Mouse (Mus musculus) embryonic fibroblast, embryonic 13.5 days (primary cell): Measurements from ENCODE around the gene Setd2.

ENCODE experiments used
- CTCF ChIP-seq: IDR thresholded peaks from 2 replicates; pipeline ENCODE4 v1.5.1; 2011; ENCODE audit warnings: mild to moderate bottlenecking, control low read depth, low read length, moderate library complexity, borderline replicate concordance; ENCODE audit not compliant: insufficient read depth
- POLR2A ChIP-seq: IDR thresholded peaks from 2 replicates; pipeline ENCODE4 v1.6.1; 2011; ENCODE audit warnings: low read depth, mild to moderate bottlenecking, control low read depth, low read length, moderate library complexity

DNA sequence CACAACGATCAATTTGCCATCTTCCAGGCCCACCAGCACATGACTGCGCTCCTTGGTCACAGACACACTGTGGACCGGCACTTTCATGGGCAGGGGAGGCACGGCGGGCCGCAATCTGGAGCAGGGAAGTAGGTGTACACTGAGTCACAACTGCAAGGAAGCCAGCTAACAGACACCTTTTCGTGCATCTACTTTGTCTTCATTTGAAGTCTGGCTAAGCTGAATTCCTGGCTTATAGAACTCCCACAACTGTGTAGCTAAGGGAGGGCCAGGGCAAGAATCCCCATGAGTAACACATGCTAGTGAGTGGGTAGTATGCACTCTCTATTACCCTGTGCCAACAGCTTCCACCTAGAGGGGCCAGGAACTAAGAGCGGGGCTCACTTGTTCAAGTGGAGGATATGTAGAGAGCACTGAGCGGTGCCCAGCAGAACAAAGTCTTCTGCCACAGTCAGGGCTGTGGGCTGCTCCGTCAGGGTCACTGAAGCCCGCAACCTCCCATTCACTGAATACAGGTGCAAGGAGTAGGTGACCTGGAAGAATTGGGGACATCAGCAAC lies 93.0 kb downstream of the Setd2 start:
- TF ChIP-seq POLR2A (0 out of 2 replicates have a peak, but pooled peaks have one; percentile 27), CTCF (no peak)
